Mouse (Mus musculus) midbrain, postnatal 0 days (tissue): ENCODE data around the gene Spint5. TPM values are rescaled to one million over a fixed set of nuclear protein-coding genes. Genes with fewer than 3 reads are reported as not detected.

ENCODE experiments used
- ATAC-seq: fragments of 200-750 bp; cut with Nextera tagmentation; 2 replicates; pipeline ENCODE4 v1.8.0; 2017; ENCODE audit warnings: moderate number of reproducible peaks, mild to moderate bottlenecking, moderate TSS enrichment, moderate library complexity; ENCODE audit not compliant: low FRiP score
- DNase-seq: peaks from one replicate; pipeline ENCODE4 v3.0.0-alpha.2; 2015; ENCODE audit warnings: low spot score
- H3K27ac ChIP-seq: fragments of 300-500 bp; sonication (generic); 2 replicates; pipeline ENCODE4 v1.5.1; 2014; ENCODE audit warnings: low read depth, mild to moderate bottlenecking, low read length, mixed read lengths
- H3K27me3 ChIP-seq: fragments of 300-500 bp; sonication (generic); 2 replicates; pipeline ENCODE4 v1.6.1; 2014; ENCODE audit warnings: low read length, control low read depth, mixed read lengths; ENCODE audit not compliant: insufficient read depth
- H3K36me3 ChIP-seq: fragments of 300-500 bp; sonication (generic); 2 replicates; pipeline ENCODE4 v1.6.1; 2014; ENCODE audit warnings: low read length, control low read depth, mixed read lengths; ENCODE audit not compliant: insufficient read depth
- H3K4me1 ChIP-seq: fragments of 300-500 bp; sonication (generic); 2 replicates; pipeline ENCODE4 v1.6.1; 2014; ENCODE audit warnings: mild to moderate bottlenecking, control low read depth, antibody characterized with exemption, low read length, mixed read lengths; ENCODE audit not compliant: insufficient read depth
- H3K4me2 ChIP-seq: fragments of 300-500 bp; sonication (generic); 2 replicates; pipeline ENCODE4 v1.6.1; 2014; ENCODE audit warnings: low read depth, mild to moderate bottlenecking, low read length, mixed read lengths; ENCODE audit not compliant: poor library complexity, severe bottlenecking
- H3K4me3 ChIP-seq: fragments of 300-500 bp; sonication (generic); 2 replicates; pipeline ENCODE4 v1.5.1; 2014; ENCODE audit warnings: low read depth, mild to moderate bottlenecking, low read length, moderate library complexity
- H3K9ac ChIP-seq: fragments of 300-500 bp; sonication (generic); replicated peaks from 2 replicates; pipeline ENCODE4 v1.6.1; 2014; ENCODE audit warnings: mild to moderate bottlenecking, low read length, moderate library complexity, mixed read lengths; ENCODE audit not compliant: poor library complexity, severe bottlenecking
- H3K9me3 ChIP-seq: fragments of 300-500 bp; sonication (generic); 2 replicates; pipeline ENCODE4 v1.6.1; 2016; ENCODE audit warnings: low read length, control low read depth
- CTCF ChIP-seq: IDR thresholded peaks from 2 replicates; pipeline ENCODE4 v1.5.1; 2016; ENCODE audit warnings: antibody characterized with exemption, mild to moderate bottlenecking
- WGBS: fragments of 180-500 bp; shearing (Covaris S2); extraction: QIAGEN DNeasy Blood & Tissue Kit; methylation state at CpG from one replicate; pipeline ENCODE4 v1.1.7; 2014; 5-methylcytosine and 5-hydroxymethylcytosine counted together
- polyA plus RNA-seq: library from polyadenylated mRNA; unstranded; fragments of >200 nt; fragmentation: Nextera tagmentation; extraction: Ambion mirVana; gene quantifications from 2 replicates; pipeline ENCODE4 v1.2.1, GENCODE M21; 2015
- total RNA-seq: library from RNA; depleted of rRNA; stranded (reverse); fragments of >200 nt; gene quantifications from 2 replicates; pipeline ENCODE4 v1.2.3, GENCODE M21; 2014

Gene Spint5
- total and polyA plus RNA-seq, 2 experiments from 2014 or later, result not detected

- Histone ChIP-seq H3K36me3 (no peaks in the 10 kb centered on the region), H3K4me3 (no peak overlapping the region), H3K27me3 (no peaks in the 10 kb centered on the region; the same call in 1 of the 2 replicates), H3K4me1 (no peaks in the 10 kb centered on the region), H3K9ac (no peak overlapping the region), H3K9me3 (no peaks in the 10 kb centered on the region), H3K27ac (no peak overlapping the region), H3K4me2 (no peak overlapping the region)
- 87% methylated on average over 5 of the region's 5 CpGs for WGBS
- DNase-seq, result no peak
- no peak for ATAC-seq
- TF ChIP-seq CTCF, result no peak
These were observed 16.6 kb downstream of the Spint5 start for GRCm38 (mm10) chr2:164731719-164732118.

GRCm38 (mm10) chr2:164733259-164733658 is 18.2 kb downstream of the Spint5 start:
- no peak overlapping the region for H3K9ac ChIP-seq
- H3K36me3 ChIP-seq, result no peaks in the 10 kb centered on the region
- ATAC-seq (no peak), DNase-seq (no peak)
- H3K4me2 ChIP-seq, result no peak overlapping the region
- 84% methylated on average over 2 of the region's 2 CpGs for WGBS
- no peaks in the 10 kb centered on the region for H3K9me3 ChIP-seq
- H3K27me3 ChIP-seq, result no peaks in the 10 kb centered on the region
- H3K27ac ChIP-seq, result no peak overlapping the region
- TF ChIP-seq CTCF, result no peak
- no peak overlapping the region for H3K4me3 ChIP-seq
- no peaks in the 10 kb centered on the region for H3K4me1 ChIP-seq

GRCm38 (mm10) chr2:164734839-164735238 is 19.7 kb downstream of the Spint5 start:
- Histone ChIP-seq H3K9me3 (no peaks in the 10 kb centered on the region), H3K4me3 (no peak overlapping the region), H3K9ac (no peak overlapping the region), H3K36me3 (no peaks in the 10 kb centered on the region), H3K27me3 (no peaks in the 10 kb centered on the region), H3K4me2 (no peak overlapping the region), H3K4me1 (no peaks in the 10 kb centered on the region), H3K27ac (no peak overlapping the region)
- ATAC-seq, result no peak
- no peak for DNase-seq
- WGBS, result 86% methylated on average over 5 of the region's 5 CpGs
- TF ChIP-seq CTCF, result no peak

GRCm38 (mm10) chr2:164735446-164735845 is 20.3 kb downstream of the Spint5 start:
- DNase-seq (no peak), ATAC-seq (no peak)
- H3K4me1 ChIP-seq, result no peaks in the 10 kb centered on the region
- no peaks in the 10 kb centered on the region for H3K9me3 ChIP-seq
- 89% methylated on average over 5 of the region's 5 CpGs for WGBS
- TF ChIP-seq CTCF, result no peak
- H3K36me3 ChIP-seq, result no peaks in the 10 kb centered on the region
- H3K27ac ChIP-seq, result no peak overlapping the region
- no peak overlapping the region for H3K4me3 ChIP-seq
- H3K27me3 ChIP-seq, result no peaks in the 10 kb centered on the region
- H3K9ac ChIP-seq, result no peak overlapping the region
- no peak overlapping the region for H3K4me2 ChIP-seq

GRCm38 (mm10) chr2:164737377-164738090 is 22.4 kb downstream of the Spint5 start:
- no peak overlapping the region for H3K4me3 ChIP-seq
- ATAC-seq (no peak), DNase-seq (no peak)
- no peaks in the 10 kb centered on the region for H3K9me3 ChIP-seq
- no peaks in the 10 kb centered on the region for H3K27me3 ChIP-seq
- H3K27ac ChIP-seq, result no peak overlapping the region
- H3K9ac ChIP-seq, result no peak overlapping the region
- no peaks in the 10 kb centered on the region for H3K36me3 ChIP-seq
- H3K4me2 ChIP-seq, result no peak overlapping the region
- TF ChIP-seq CTCF, result no peak
- H3K4me1 ChIP-seq, result no peaks in the 10 kb centered on the region
- 71% methylated on average over 3 of the region's 3 CpGs for whole genome bisulfite sequencing

GRCm38 (mm10) chr2:164739876-164740275 is 24.8 kb downstream of the Spint5 start:
- peaks cover 1% of the 10 kb centered on the region; the same call in 1 of the 2 replicates for H3K4me1 ChIP-seq
- H3K36me3 ChIP-seq, result no peaks in the 10 kb centered on the region
- no peak overlapping the region for H3K9ac ChIP-seq
- TF ChIP-seq CTCF, result no peak
- no peak overlapping the region for H3K4me2 ChIP-seq
- 63% methylated on average over 7 of the region's 7 CpGs for WGBS
- H3K9me3 ChIP-seq, result no peaks in the 10 kb centered on the region
- DNase-seq, result no peak
- no peak overlapping the region for H3K4me3 ChIP-seq
- no peak overlapping the region for H3K27ac ChIP-seq
- no peaks in the 10 kb centered on the region; the same call in 1 of the 2 replicates for H3K27me3 ChIP-seq
- ATAC-seq, result no peak
